Mouse (Mus musculus): Measurements from ENCODE around the gene Muc2.

DNA sequence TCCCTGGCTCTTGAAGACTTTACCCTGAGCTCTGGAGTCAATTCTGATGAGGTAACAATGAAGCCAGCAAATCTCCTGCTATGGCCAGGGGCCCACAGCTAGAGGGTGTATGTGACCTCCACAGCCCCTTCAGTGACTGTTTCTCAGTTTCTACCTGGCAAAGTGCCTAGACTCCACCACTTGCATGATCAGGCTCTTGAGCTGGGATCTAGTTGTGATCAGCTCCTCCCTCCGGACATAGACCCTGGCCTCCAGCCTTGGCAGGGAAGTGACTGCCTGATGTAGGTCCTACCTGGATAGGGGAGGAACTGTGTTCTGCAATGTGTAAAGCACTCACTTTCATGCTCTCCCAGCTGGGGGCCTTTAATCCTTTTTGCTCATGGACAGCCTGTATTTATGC, 29.8 kb upstream of the Muc2 start:
- TF ChIP-seq MAFK (IDR thresholded peaks at IDR 0.05; ENCODE audit: insufficient read depth, low read depth, low read length) (no peak), CHD2 (IDR thresholded peaks at IDR 0.05; ENCODE audit: low read depth, low read length) (no peak), HCFC1 (IDR thresholded peaks at IDR 0.05; ENCODE audit: borderline replicate concordance, insufficient read depth, low read length) (no peak), ZNF384 (IDR thresholded peaks at IDR 0.05; ENCODE audit: low read depth, low read length) (no peak)
